Mouse (Mus musculus) cortical plate, adult 2 months (tissue): ENCODE results near the gene Mylk4.

ENCODE experiments used
- CTCF ChIP-seq: fragments of 200-500 bp; IDR thresholded peaks from 2 replicates; pipeline ENCODE4 v1.5.1; 2011; ENCODE audit warnings: mild to moderate bottlenecking, control low read depth, low read length; ENCODE audit not compliant: insufficient read depth; ENCODE audit errors: extremely low read depth
- POLR2A ChIP-seq: fragments of 200-500 bp; IDR thresholded peaks from 2 replicates; pipeline ENCODE4 v1.6.1; 2011; ENCODE audit warnings: mild to moderate bottlenecking, low read length, control low read depth; ENCODE audit not compliant: insufficient read depth; ENCODE audit errors: extremely low read depth

DNA sequence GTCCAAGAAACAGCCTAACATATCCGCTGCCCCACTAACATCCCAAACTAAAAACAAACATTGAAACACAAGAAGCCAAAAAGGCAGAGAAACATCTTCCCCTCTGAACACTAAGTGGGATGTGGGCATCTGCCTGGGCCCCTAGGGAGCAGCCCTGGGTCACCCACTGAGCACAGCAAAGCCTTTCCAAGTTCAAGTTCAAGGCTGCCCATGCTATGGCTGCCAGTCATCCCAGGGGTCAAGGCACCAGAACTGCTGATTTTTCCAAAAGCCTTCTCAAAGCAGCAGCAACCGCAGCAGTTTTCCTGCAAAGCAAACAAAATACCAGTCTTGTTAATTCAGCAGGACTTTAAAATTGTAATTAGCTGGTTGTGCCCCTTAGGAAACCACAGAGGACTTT is 78.8 kb downstream of the Mylk4 start:
- TF ChIP-seq POLR2A (no peak), CTCF (no peak)
